ENCODE assay signal across 24 mouse cellular contexts in the genomic region with DNA sequence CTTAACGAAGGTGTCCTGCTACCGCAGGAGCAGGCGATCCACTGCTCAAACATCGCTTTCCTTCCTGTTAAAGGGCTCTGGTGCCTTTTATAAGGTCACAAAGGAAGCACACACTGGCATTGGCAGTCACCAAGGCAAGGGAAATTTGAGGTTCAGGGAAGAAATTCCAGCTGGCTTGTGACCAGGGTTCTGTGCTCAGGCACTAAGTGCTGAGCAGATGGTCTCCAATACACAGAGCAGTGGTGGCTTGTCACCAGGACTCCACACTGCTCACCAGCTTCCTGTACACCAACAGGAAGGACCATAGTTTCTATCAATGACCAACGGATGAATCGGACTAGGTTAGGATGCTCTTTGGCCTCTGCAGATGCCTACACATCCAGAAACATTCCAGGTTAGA. TPM values are rescaled to one million over a fixed set of nuclear protein-coding genes. Genes with fewer than 3 reads are reported as not detected.
DNase-seq lines count a peak whose midpoint lies in the region; ATAC-seq and TF ChIP-seq lines count a peak whose summit lies in the region.
"Had no signal": no experiment of that assay in that cellular context is flagged by ENCODE, and none has a peak within 500 bp of the region (broad histone marks: within the 10 kb centered on the region; RNA-seq: fewer than 3 reads in every experiment).

No protein-coding gene starts in this region.

- no peak overlapping the region for H3K4me3 ChIP-seq in left cerebral cortex, adult 2 months
- H3K4me3 ChIP-seq: embryonic facial prominence, embryonic 13.5 days; heart, embryonic 12.5 days; hindbrain, embryonic 15.5 days; limb, embryonic 13.5 days; liver, embryonic 13.5 days had no signal

- ATAC-seq in frontal cortex, adult (ENCODE audit: low TSS enrichment): 0 out of 2 replicates have a peak, but pooled peaks have one; percentile 20
- ATAC-seq: activated CD4-positive, CD25-positive, alpha-beta regulatory T cell, adult 4 months; forebrain, postnatal 0 days; intestine, postnatal 0 days had no signal

- no peak for TF ChIP-seq POLR2A in brain, embryonic 14.5 days (IDR thresholded peaks at IDR 0.05; ENCODE audit: borderline replicate concordance, extremely low read depth, insufficient read depth, insufficient read length, poor library complexity, severe bottlenecking)

- DNase-seq in frontal cortex, postnatal 36 days (ENCODE audit: low spot score in 2 of 2): no peak
- DNase-seq in brain, embryonic 14.5 days (ENCODE audit: low read depth): peak; percentile 19
- DNase-seq in cerebellum, adult 9-10 months: peak; percentile 93
- peak; percentile 23 to 26 for DNase-seq in gastrocnemius, adult 8-10 months (ENCODE audit: low spot score in 2 of 2)
- no peak for DNase-seq in embryo, embryonic 10.5 days (ENCODE audit: low spot score)
- DNase-seq in kidney, adult 9 months: no peak
- DNase-seq in left cerebral cortex, adult 2 months (ENCODE audit: extremely low spot score in 1 of 2, low spot score in 2 of 2): no peak
- DNase-seq: adrenal gland, postnatal 14 days; forebrain, postnatal 0 days; heart, postnatal 36 days; kidney, postnatal 10 days; layer of hippocampus, adult 9-11 months; liver, embryonic 13.5 days; lung, embryonic 14.5 days; lung, postnatal 36 days; retina, postnatal 1 day; thymus, postnatal 14 days had no signal

- TF ChIP-seq CTCF in brain, embryonic 14.5 days (IDR thresholded peaks at IDR 0.05; ENCODE audit: borderline replicate concordance, extremely low read depth, insufficient read depth, insufficient read length): no peak
- no peak for TF ChIP-seq CTCF in left cerebral cortex, adult 2 months (IDR thresholded peaks at IDR 0.05)

- no peak overlapping the region for H3K27ac ChIP-seq in left cerebral cortex, adult 2 months
- H3K27ac ChIP-seq: embryonic facial prominence, embryonic 13.5 days; hindbrain, embryonic 15.5 days; limb, embryonic 13.5 days; liver, embryonic 13.5 days had no signal

- intact Hi-C loops in left cerebral cortex, adult 2 months (cut with DNase I): no loop called here

RNA-seq across cellular contexts. Expression of a gene that starts 30.1 kb away (rescaled TPM):
- polyA plus RNA-seq in brain, embryonic 14.5 days (2012; rRNA removed): 49.3 and 56.1 TPM in 2 replicates
- 10 to 100 TPM; 29.5 to 35.1 (median 33.3) TPM for total RNA-seq in gastrocnemius, adult 8-10 months (2022)
- total RNA-seq in left cerebral cortex, adult 2 months (2021): 10 to 100 TPM; 80.0 to 81.9 TPM

Comparison
In these comparisons a context has a peak if more than half of its experiments do, and no peak if none do; other contexts are left out.
1. DNase-seq: peak in brain, embryonic 14.5 days (single experiment), cerebellum, adult 9-10 months (single experiment) and gastrocnemius, adult 8-10 months (2 of 2); none in frontal cortex, postnatal 36 days (0 of 2), embryo, embryonic 10.5 days (single experiment), kidney, adult 9 months (single experiment) and left cerebral cortex, adult 2 months (0 of 2).